Mouse (Mus musculus) G1E (cell line): ENCODE data around the gene Tcaf3.

Experiments
- CTCF ChIP-seq: IDR thresholded peaks from 2 replicates; pipeline ENCODE4 v1.5.1; 2012; ENCODE audit warnings: low read depth, low read length, inconsistent platforms, mixed read lengths
- GATA1 ChIP-seq: IDR thresholded peaks from 2 replicates; pipeline ENCODE4 v1.6.1; 2012; ENCODE audit warnings: borderline replicate concordance, low read length, inconsistent platforms, mixed read lengths
- GATA2 ChIP-seq: IDR thresholded peaks from 2 replicates; pipeline ENCODE4 v1.6.1; 2012; ENCODE audit warnings: low read depth, low read length, inconsistent platforms, borderline replicate concordance
- POLR2AphosphoS5 ChIP-seq: IDR thresholded peaks from 2 replicates; pipeline ENCODE4 v1.6.1; 2012; ENCODE audit warnings: low read depth, low read length, inconsistent platforms; ENCODE audit not compliant: insufficient replicate concordance
- TAL1 ChIP-seq: conservative IDR thresholded peaks from 2 replicates; pipeline ENCODE4 v1.6.1; 2012; ENCODE audit warnings: low read depth, low read length, inconsistent platforms, mixed read lengths

DNA sequence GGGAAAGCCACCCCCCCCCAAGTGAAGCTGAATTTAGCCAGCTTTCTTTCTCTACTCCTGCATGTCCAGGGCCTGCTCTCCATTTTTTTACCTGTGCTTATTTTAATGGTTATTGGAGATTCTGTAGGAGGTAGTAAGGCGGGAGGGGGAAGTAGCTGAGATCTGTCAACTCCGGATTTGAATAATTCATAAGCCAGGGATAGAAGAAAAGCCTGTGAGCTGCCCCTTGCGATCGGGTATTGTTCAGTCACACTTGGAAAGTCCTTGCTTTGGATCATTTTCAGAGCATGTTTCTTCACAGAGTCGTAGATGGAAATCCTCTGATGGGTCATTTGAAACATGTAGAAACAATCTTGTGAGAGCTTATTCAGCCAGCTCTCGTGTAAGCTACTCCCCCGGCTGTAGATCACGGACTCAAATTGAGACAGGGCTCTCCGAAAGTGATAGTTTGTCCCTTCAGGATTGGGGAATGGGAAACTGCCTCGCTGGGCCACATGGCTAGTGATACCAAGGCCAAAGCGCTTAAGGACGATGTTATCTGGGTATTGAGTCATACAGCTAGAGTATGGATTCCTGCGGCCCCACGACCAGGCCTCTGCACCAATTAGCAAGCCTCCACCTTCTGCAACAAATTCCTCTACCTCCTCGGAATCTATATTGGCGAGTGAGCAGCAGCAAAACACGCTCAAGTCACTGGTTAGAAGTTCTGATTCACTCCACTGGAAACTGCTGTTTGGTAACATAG, 4.2 kb downstream of the Tcaf3 start:
- no peak for TF ChIP-seq TAL1
- no peak for TF ChIP-seq GATA1
- no peak for TF ChIP-seq CTCF
- TF ChIP-seq POLR2AphosphoS5 = no peak
- no peak for TF ChIP-seq GATA2
